Mouse (Mus musculus) small intestine, adult 2 months (tissue): ENCODE results near the gene Lrrc29.

Experiments
- CTCF ChIP-seq: fragments of 200-500 bp; IDR thresholded peaks from 2 replicates; pipeline ENCODE4 v1.5.1; 2012; ENCODE audit warnings: low read depth, mild to moderate bottlenecking, control low read depth, inconsistent platforms, low read length, moderate library complexity, mixed read lengths; ENCODE audit not compliant: insufficient replicate concordance, insufficient read length; ENCODE audit errors: extremely low read depth
- POLR2A ChIP-seq: fragments of 200-500 bp; IDR thresholded peaks from 2 replicates; pipeline ENCODE4 v1.6.1; 2012; ENCODE audit warnings: low read depth, mild to moderate bottlenecking, control low read depth, inconsistent platforms, low read length, moderate library complexity

GRCm38 (mm10) chr8:105268342-105269074, 57.6 kb downstream of the Lrrc29 start:
- TF ChIP-seq CTCF (no peak), POLR2A (no peak)
